Mouse (Mus musculus): ENCODE measurements at regions not wholly inside any gene's neighbourhood (a gene's known extent, or its start where the extent isn't known, plus 50 kb on each side); places are given as distances from the start of the nearest gene placed in this dataset.

GRCm38 (mm10) chr9:41517787-41518186 is 356.3 kb upstream of the Ubash3b start:
- no peak for ATAC-seq (ENCODE audit: insufficient number of reproducible peaks, low FRiP score, low TSS enrichment)

DNA sequence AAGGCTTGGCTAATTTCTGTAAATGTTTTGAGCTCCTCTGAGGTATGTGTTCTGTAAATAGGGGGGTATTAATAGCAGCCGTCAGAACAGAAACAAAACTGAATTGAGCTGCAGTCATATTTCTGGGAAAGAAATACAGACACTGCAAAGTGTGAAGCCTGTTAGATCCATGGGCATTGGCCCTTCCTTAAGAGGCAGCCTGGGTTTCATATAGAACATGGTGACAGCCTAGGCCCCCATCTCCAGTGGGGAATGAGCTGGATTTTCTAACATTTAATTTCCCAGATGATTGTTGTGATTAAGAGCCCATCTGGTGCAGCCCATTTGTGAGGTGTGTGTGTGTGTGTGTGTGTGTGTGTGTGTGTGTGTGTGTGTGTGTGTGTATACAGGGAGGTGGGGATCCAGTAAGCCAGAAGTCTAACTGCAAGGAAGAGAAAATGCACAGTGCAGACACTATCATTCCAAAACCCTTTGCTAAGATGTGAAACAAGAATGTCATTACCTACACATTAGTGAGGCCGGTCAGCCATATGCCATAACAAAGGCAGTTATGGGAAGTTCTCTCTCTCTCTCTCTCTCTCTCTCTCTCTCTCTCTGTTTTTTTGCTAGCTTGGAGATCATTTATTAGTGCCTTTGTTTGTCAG is 355.7 kb upstream of the Ubash3b start:
- no peak for ATAC-seq (ENCODE audit: insufficient number of reproducible peaks, low FRiP score, low TSS enrichment)

GRCm38 (mm10) chr9:41515192-41515591 is 353.7 kb upstream of the Ubash3b start:
- ATAC-seq (ENCODE audit: insufficient number of reproducible peaks, low FRiP score, low TSS enrichment), result no peak

DNA sequence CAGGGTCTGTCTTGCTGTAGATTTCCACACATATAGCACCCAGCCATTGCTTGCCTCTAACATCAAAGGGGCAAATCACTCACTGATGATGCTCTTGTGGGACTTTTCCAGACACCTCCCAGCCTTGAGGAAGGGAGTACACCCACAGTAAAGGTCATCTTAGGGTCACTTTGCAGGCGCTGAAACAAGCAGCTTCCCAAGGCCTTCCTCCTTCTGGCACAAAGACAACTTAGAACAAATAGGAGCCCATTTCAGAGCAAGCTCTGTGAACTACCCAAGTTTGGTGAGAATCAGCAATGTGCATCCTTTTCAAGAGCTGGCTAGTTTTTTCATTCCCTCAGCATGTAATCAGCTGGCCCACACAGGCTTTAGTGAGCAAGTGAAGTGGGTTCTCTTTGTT is 352.2 kb upstream of the Ubash3b start:
- ATAC-seq (ENCODE audit: insufficient number of reproducible peaks, low FRiP score, low TSS enrichment), result no peak

DNA sequence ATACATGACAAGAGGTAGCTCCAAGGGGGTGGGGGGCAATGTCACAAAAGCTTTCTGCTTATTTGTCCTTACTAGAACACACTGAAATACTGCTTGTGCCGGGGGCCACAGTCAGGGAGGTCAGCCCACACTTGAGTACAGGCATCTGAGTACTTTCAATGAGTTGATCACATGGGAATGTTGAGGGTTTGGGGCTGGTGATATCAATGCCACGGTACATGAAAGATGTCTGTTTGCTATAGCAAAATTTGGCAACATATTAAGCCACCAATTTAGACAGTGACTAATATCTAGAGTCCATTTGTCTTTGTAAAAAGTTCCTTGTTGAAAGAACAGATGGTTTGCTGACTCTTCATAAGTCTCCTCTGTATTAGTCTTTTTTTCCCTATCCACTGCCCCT is 348.1 kb upstream of the Ubash3b start:
- no peak for ATAC-seq (ENCODE audit: insufficient number of reproducible peaks, low FRiP score, low TSS enrichment)

- no peak for ATAC-seq (ENCODE audit: insufficient number of reproducible peaks, low FRiP score, low TSS enrichment)
Observed at GRCm38 (mm10) chr9:41508746-41509145, 347.2 kb upstream of the Ubash3b start.

- no peak for ATAC-seq (ENCODE audit: insufficient number of reproducible peaks, low FRiP score, low TSS enrichment)
Observed at GRCm38 (mm10) chr9:41498326-41498725, 336.8 kb upstream of the Ubash3b start.

GRCm38 (mm10) chr9:41490112-41490511 is 328.6 kb upstream of the Ubash3b start:
- ATAC-seq (ENCODE audit: insufficient number of reproducible peaks, low FRiP score, low TSS enrichment), result no peak

DNA sequence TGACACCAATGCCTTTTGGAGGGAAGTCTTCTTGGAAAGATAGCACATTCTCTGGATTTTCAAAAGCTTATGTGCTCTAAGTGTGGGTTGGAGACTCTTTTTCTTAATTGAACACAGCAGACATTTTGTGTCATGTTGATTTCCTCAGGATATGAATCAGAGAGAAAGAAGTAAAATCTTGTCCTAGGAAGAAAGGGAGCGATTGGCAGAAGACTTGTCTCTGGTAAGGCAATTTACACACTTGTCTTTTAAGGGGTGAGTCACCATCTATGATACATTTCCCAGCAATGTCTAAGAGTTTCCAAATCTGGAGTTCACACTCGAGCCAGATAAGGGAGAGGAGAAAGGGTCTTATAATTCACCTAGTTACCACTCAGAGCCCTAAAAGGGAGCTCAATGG is 326.5 kb upstream of the Ubash3b start:
- ATAC-seq (ENCODE audit: insufficient number of reproducible peaks, low FRiP score, low TSS enrichment), result no peak

GRCm38 (mm10) chr9:41483218-41483617 is 321.7 kb upstream of the Ubash3b start:
- ATAC-seq (ENCODE audit: insufficient number of reproducible peaks, low FRiP score, low TSS enrichment), result no peak

DNA sequence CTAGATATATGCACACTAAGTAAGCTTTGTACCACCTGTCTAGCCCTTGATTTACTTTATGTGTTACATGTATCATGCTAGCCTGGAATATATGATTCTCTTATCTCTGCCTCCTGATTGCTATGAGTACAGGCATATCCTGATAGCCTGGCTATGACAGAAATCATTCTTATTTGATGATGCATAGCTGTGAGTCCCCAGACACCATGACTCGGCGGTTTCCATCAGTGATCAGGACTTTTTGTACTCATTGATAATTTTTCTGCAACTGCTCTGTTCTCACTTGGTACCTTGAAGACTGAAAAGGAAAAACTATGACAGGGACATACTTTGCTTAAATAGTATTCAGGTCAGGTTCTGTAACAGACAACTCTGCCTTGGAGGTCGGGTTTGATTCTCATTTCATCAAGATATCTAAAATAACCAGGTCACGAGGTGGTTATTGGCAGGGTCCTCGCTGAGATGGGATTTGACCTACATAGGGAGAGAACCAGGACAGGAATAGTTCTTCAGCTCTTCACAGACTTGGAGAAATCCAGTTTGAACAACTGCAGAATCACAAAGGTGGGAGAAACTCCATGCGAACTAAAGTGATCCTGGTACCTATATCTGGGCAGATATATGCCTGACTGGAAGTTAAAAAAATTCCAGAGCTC is 320.2 kb upstream of the Ubash3b start:
- ATAC-seq (ENCODE audit: insufficient number of reproducible peaks, low FRiP score, low TSS enrichment), result no peak

- no peak for ATAC-seq (ENCODE audit: insufficient number of reproducible peaks, low FRiP score, low TSS enrichment)
Observed at GRCm38 (mm10) chr9:41479854-41480749, 318.6 kb upstream of the Ubash3b start.

DNA sequence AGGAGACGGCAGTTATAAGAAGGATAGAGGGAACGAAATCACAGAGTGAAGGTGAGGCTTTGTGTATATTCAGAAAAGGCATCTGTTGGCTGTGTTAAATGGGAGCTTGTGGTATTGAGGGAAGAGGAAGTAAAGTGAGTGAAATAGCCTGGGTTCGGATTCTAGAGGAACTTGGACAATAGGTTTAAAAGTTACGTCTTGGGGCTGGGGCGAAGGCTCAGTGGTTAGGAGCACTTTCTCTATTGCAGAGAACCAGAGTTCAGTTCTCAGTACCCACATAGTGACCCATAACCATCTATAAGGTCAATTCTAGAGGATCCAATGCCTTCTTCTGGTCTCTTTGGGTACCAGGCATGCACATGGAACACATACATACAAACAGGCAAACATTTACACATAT is 317.6 kb upstream of the Ubash3b start:
- no peak for ATAC-seq (ENCODE audit: insufficient number of reproducible peaks, low FRiP score, low TSS enrichment)

DNA sequence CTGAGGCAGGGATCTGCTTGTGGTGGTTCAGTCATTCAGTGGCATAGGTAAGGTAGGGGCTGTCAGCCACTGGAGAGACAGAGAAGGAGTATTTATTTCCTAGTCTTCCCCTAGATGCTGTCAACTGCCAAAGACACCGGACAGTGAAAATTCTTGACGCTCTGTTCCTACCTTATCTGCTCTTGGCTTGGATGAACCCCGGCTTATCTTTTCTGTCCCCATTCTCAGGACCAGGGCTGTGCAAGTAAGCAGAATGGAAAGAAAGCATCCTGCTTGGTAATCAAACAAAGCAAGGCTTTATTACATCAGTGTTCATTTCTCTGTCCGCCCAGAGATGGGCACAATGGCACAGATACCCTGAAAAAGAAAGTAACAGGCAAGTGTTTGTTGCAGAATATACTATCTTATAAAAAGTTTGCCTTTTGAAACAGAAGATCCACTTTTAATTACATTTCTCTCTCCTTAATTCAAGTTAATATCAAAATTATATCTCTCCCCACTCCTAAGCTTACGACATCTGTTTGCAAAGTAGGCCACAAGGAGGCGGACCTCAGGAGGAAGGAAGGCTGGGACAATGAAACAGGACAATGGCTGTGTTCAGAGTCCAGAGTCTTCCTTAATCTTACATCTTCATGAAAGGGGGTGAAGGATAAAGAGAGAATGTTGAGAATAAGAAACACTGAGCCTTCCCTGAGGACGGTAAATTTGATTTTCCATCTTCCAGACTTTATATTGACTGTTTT is 316.8 kb upstream of the Ubash3b start:
- ATAC-seq (ENCODE audit: insufficient number of reproducible peaks, low FRiP score, low TSS enrichment), result no peak

- ATAC-seq (ENCODE audit: insufficient number of reproducible peaks, low FRiP score, low TSS enrichment), result no peak
Observed at GRCm38 (mm10) chr9:41475326-41475725, 313.8 kb upstream of the Ubash3b start.

DNA sequence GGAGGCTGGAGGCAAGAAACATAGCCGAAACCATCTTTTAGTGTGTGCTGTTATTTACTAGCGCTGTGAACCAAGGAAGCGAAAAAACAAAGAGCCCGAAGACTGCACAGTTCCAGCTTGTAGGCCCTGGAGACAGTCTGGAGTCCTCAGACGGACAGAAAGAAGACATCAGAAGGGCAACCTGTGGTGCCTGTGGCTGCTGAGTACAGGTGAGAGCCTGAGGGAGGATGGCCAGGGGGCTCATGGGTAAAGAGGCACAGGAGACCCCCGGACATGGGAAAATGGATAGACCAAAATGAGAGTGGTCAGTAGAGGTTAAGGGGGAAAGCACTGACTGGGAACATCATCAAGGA is 313.4 kb upstream of the Ubash3b start:
- no peak for ATAC-seq (ENCODE audit: insufficient number of reproducible peaks, low FRiP score, low TSS enrichment)

DNA sequence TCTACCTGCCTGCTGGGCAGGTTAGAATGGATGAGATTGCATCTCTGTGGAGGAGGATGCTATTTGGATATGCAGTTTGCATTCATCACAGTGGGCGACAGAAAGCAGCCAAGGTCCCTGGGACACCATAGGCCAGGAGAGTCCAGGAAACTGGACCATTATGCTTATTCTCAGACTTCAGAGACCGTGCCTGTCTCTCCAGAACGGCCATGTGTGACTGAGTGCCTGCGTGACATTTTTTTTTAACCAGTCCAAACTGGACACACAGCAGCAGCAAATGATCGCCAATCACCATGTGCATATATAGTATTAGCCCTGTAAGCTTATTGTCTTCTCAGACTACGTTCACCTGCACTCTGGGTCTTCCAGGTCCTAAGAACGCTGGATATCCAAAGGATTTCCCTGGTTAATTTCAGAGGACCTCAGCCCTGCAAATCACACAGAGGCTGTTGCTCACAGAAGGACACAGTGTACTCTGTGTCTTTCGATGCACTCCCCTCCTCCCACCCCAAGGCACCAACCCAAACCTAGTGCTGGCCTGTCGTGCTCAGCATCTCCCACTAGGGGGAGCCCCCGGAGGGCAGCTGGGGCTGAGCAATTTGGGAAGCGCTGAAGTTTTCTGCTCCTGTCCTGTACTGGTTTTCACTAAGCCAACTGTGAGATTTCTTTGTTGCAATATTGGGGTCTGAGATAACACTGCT is 312.9 kb upstream of the Ubash3b start:
- 0 out of 2 replicates have a peak, but pooled peaks have one; percentile 40 for ATAC-seq (ENCODE audit: insufficient number of reproducible peaks, low FRiP score, low TSS enrichment)

DNA sequence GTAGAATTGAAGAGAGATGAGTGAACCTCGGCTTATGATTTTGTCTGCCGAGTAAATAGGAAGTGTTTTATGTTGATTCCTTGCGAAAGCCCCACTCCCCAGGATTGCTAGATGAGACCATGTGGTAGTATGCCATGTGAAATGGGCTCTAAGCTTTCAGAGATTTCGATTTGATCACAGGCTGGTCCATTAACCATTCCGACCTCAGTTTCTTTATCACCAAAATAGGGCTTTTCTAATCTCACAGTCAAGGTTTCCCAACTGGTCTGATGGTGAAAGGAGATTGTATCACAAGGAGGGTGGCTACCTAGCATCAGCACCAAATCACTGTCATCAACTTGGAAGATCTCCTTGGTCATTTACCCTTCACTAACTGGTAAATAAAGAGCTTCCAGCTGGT is 312.0 kb upstream of the Ubash3b start:
- ATAC-seq (ENCODE audit: insufficient number of reproducible peaks, low FRiP score, low TSS enrichment), result no peak

DNA sequence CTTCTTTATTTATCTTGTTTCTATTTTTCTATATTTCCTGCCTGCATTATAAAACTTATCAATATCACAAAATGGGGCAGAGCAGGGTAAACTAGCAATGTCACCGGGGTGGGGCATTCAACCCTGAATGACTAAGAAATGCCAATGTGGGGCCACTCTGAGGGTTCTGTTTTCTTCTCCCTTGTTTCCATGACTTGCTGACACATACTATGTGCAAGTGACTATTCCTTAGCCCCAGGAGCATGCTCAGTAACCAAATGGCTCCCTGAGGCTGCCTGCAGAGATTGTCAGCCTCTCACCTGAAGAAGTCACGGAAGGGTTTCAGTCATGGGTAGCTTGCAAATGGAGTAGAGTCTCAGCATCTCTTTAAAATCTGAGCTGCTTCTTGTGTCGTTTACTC is 309.8 kb upstream of the Ubash3b start:
- ATAC-seq (ENCODE audit: insufficient number of reproducible peaks, low FRiP score, low TSS enrichment), result no peak

DNA sequence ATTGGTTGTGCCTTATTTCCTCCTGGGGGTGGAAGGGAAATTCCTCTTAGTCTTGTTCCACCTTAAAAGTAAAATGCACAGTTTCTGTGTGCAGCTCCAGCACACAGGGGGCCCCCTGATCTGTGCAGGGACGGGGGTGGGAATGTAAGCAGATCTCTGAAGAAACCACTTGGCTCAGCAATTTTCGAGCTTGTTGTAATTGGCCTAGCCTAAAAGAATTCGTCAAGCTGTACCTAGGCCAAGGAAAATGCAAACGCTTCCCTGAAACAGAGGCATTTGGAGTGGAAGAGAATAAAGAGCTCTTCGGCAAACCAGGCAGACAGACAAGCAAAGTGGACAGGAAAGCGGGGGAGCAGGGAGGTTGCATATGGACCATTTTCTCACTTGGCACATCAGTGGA is 308.5 kb upstream of the Ubash3b start:
- no peak for ATAC-seq (ENCODE audit: insufficient number of reproducible peaks, low FRiP score, low TSS enrichment)

All from cerebellum, adult (tissue).